Mouse (Mus musculus) ovary, postnatal 14 days (tissue): Measurements from ENCODE around the gene Ltb4r1.

Experiments
- DNase-seq: peaks from one replicate; pipeline ENCODE4 v3.0.0; 2022; ENCODE audit warnings: low spot score

Ltb4r1 gene

DNA sequence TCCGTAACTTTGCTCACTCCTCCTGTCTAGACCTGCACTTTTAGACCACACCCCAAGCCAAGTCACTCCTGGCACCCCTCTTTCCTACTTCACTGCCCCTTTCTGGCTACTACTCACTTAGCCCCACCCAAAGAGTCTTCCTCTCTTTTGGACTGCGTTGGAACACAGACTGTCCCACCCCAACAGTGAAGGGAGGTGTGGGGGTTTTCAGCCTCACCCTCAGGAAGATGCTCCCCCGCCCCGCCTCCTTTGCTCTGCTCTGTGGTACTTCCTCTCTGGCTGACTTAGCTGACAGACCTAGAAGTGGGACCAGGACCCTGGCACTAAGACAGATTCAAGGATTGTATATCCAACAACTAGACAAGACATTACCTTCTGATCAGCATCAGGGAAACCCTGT lies at the start of gene Ltb4r1:
Ltb4r1 (plus strand) TSS at position 267 of the 400 bp plus-strand sequence.
- DNase-seq = no peak

GRCm38 (mm10) chr14:55716271-55716670 lies 49.5 kb upstream of the Ltb4r1 start:
- DNase-seq = no peak

GRCm38 (mm10) chr14:55716884-55717283 lies 48.9 kb upstream of the Ltb4r1 start:
- DNase-seq = no peak

GRCm38 (mm10) chr14:55719737-55720136 lies 46.0 kb upstream of the Ltb4r1 start:
- no peak for DNase-seq

- no peak for DNase-seq
Observed at GRCm38 (mm10) chr14:55720666-55721065, 45.1 kb upstream of the Ltb4r1 start.

DNA sequence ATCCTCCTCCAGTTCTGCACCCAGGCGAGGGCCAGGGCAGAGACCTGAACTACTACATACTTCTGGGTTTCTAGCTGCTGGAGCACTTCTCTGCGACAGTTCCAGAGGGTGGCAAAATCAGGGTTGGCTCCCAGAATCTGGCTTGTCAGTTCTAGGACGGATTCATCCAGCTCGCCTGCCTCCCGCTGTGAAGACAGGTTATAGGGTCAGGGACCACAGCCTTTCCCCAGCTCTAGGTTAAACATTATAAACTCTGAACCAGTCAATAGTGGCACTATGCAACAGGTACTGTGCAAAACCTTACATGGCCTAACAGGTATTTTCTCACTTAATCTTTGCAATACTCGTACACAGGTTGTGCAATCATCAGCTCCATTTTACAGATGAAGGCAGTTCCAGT lies 44.7 kb upstream of the Ltb4r1 start:
- DNase-seq = no peak

DNA sequence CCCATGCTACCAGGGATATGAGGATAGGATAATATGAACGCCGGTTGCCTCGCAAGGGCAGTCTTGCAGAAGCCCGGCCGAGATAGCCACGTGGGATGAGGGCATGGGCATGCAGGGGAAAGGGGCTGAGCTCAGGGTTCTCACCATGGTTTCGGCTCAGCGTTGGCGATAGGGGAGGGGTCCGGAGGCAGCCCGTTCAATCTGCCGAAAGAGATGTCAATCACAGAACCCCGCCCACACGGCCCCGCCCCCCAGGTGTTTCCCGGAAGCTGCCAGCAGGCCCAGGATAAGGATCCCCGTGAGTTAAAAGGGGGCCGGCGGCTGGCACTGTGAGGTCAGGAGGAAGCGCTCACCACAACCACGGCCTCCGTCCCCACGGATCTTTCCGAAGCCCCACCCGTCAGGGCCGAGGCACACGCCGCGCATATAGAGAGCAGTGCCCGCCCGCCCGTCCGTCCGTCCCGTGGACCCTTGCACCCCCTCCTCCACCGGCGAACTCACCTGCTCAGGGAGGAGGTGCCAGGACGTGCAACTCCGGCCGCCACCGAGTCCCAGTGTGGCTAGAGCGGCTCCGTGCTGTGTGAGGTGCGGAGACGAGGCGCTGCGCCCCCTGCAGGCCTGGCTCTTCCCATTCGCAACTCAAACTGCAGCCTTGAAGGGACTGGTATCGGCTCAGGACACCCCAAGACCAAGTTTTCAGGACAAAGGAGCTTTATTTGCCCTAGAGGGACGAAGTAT lies 43.9 kb upstream of the Ltb4r1 start, which contains the start of gene Rabggta:
Rabggta (minus strand) TSS at position 564 of the 738 bp plus-strand sequence.
- DNase-seq = peak; percentile 82

GRCm38 (mm10) chr14:55722438-55722945 lies 43.3 kb upstream of the Ltb4r1 start:
- no peak for DNase-seq

GRCm38 (mm10) chr14:55723433-55723832 lies 42.3 kb upstream of the Ltb4r1 start:
- DNase-seq = no peak

DNA sequence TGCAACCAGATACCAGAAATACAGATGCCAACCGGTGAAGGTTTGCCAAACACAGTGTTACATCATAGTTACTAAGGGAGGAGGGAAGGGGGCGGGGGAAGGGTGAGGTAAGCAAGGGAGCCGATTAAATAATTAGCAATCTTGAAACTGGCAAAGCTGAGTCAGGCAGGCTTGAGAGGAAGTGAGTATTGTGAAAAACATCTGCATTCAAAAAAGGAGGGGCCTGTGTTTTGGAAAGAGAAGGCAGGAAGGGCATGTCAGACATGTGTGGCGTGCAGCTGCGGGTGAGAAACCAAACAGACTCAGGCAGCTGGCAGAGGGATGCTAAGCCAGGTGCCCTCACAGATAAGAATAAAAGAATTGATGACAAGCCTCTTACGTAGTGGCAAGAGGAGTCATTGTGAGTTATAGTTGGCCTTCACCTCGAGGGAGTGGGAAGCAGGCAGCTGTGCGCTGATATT lies 41.3 kb upstream of the Ltb4r1 start:
- DNase-seq = no peak

DNA sequence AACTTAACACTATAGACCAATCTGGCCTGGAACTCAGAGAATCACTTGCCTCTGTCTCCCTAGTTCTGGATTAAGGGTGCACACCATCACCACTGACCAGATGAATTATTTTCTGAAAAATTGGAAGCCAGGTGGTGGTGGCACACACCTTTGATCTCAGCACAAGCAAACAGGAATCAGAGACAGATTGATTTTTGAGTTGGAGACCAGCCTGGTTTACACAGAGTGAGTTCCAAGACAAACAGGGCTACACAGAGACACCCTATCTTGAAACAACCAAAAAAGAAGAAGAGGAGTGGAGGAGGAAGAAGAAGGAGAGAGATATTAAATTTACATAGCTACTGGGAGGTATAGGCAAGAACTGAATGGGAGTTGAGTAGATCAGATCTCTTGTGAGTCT lies 39.5 kb upstream of the Ltb4r1 start:
- DNase-seq = no peak

GRCm38 (mm10) chr14:55727889-55728685 lies 37.7 kb upstream of the Ltb4r1 start:
- no peak for DNase-seq

- DNase-seq = no peak
Observed at GRCm38 (mm10) chr14:55730116-55730515, 35.6 kb upstream of the Ltb4r1 start.

DNA sequence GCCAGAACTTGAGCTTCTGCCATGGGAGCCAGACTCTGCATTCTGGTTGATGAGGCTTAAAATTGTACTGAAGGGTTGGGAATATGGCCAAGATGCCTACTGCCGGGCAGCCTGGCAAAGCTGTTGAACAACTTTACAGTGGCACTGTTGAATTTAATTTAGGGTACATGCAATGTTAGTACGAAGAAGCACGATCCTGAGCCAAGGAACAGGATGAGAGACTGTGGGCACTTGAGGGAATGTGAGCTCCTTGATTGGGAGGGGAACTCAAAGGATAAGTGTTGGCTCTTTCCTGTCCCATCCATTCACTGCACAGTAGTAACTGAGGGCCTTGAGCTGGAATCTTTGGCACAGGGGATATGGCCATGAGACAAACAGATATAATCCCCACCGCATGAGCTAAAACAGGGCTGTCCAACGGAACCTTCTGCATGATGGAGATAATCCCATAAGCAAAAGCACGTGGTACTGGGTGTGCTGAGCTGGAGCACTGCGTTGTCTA lies 35.2 kb upstream of the Ltb4r1 start:
- no peak for DNase-seq

DNA sequence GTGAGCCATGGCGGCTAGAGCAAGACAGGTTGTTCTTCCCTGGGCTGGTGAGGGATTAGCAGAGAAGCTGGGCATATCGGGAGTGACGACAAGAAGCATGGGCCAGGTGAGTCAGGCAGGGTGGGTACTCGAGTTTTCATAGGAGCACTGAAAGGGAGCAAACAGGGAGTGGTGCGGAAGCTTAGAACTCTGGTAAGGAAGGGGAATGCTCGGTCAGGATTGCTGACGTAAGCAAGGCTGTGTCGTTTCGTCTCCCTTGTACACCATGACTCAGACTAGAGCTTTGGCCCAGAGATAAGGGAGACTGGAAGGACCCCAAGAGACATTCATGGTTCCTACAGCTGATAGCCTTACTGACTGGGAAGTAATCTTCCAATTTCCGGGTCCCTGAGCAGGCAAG lies 31.9 kb upstream of the Ltb4r1 start:
- no peak for DNase-seq

DNA sequence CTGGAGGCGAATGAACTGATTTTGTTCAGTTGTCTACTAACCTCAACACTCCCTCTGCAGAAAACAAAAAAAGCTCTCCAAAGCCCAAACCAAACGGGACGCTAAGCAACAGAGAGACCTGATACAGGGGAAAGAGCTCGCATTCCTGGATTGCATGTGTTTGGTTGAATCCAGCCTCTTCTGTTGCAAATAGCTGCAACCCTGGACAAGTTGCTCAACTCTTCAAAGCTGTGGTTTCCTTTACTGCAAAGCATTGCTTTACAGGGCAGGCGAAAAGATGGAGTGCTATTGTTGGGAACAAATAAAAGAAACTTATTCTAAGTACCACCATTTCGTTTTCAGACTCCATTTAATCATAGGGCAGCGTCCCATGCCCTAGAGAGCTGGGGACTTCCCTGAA lies 30.9 kb upstream of the Ltb4r1 start:
- no peak for DNase-seq

DNA sequence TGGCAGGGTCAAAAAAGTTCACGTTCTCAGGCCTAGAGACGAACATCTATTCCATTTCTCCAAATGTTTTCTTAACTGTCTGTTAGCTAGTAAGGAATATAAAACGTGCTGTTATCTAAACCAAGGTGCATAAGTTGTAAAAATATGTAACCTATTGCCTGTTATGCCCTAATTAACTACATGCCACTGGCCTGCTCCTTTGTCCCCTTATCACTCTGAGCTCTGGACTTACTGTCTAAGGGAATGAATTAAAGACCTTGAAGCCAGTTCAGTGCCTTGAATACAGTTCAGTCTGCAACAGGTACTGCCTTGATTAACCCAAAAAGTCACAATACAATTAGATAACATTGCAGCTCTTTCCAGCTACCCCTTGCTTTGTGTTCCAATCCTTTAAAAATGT lies 30.4 kb upstream of the Ltb4r1 start:
- DNase-seq = no peak

GRCm38 (mm10) chr14:55735758-55736157 lies 30.0 kb upstream of the Ltb4r1 start:
- no peak for DNase-seq

GRCm38 (mm10) chr14:55737086-55737687 lies 28.6 kb upstream of the Ltb4r1 start:
- no peak for DNase-seq

- DNase-seq = peak; percentile 94
Observed at GRCm38 (mm10) chr14:55743711-55744110, 22.1 kb upstream of the Ltb4r1 start.

GRCm38 (mm10) chr14:55745180-55745860 lies 20.4 kb upstream of the Ltb4r1 start, which contains the start of the genes Dhrs1 and Nop9:
Gene Dhrs1, minus strand, starts transcription at chr14:55745690.
Gene Nop9, plus strand, starts transcription at chr14:55745693.
- DNase-seq = peak; percentile 81

DNA sequence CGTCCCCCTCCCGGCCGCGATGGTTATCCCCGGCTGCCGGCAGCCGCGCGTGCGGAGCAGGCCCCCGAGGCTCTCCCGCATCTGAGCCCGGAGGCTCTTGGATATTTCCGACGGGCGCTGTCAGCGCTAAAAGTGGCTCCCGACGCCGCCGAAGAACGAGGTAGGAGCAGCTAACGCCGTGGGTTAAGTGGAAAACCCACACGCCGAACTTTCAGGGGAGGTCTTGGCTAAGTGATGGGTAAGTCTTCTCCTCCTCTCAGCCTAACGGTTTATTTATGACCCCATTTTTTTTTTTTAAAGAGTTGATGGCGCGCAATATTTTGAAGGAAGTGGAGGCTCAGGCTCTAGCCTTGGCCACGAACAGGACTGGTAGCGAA lies 19.9 kb upstream of the Ltb4r1 start:
- DNase-seq = no peak
